8 mouse cellular contexts compared by ENCODE assay signal in the genomic region with DNA sequence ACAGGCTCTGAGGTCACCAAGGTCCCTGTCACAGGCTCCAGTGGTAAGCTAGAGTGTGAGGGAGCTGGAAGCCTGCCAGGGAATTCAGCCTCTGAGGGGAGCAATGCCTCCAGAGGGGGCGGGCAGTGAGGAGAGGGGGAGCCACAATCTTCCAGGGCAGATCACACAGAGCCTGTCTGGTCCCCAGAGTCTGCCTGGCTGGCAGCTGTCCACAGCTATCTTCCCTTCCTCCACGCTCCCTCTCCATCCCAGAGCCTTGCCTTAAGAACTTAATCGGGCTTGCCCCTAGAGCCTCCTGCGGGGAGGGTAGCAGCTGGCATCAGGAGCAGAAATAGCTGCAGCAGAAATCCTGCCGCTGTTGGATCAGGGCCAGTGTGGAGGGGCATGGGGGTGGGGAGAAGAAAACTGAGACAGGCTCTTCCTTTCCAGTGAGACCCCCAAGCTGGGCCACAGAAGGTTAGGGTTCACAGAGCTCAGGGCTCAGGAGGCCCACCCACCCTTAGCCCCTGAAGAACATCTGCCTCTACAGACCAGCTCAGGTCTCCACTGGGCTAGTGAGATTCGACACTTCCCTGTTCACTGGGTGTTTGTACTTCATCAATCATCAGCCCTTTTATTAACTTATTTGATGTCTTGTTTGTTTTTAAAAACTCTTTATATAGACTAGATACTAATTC. TPM values are rescaled to one million over a fixed set of nuclear protein-coding genes. Genes with fewer than 3 reads are reported as not detected.
DNase-seq lines count a peak whose midpoint lies in the region; ATAC-seq and TF ChIP-seq lines count a peak whose summit lies in the region.

No protein-coding gene starts in this region.

- peak; percentile 93 for DNase-seq in heart, adult 11 months
- DNase-seq in heart, postnatal 25 days (ENCODE audit: low spot score): no peak
- DNase-seq in embryo, embryonic 11 days: peak; percentile 53
- peak; percentile 80 for DNase-seq in heart, postnatal 4 days
- DNase-seq in lung, postnatal 10 days: peak; percentile 81
- DNase-seq in layer of hippocampus, adult 9-10 months (ENCODE audit: low spot score): no peak
- DNase-seq in left cerebral cortex, adult 2 months (ENCODE audit: extremely low spot score in 1 of 2, low spot score in 2 of 2): no peak

- ATAC-seq in stomach, embryonic 14.5 days (ENCODE audit: insufficient number of reproducible peaks, insufficient read depth, low FRiP score, low read depth): peak; percentile 75; the same call in 1 of the 2 replicates

- intact Hi-C loops in heart, postnatal 25 days (cut with DNase I): no loop called here
- intact Hi-C loops in left cerebral cortex, adult 2 months (cut with DNase I): no loop called here

- H3K36me3 ChIP-seq in stomach, embryonic 14.5 days (ENCODE audit: control insufficient read depth, insufficient read depth, low read length): no peaks in the 10 kb centered on the region

- no peak overlapping the region for H3K9ac ChIP-seq in stomach, embryonic 14.5 days (replicated peaks; ENCODE audit: low read depth, low read length)

- peak overlapping the region; percentile 55; the same call in 1 of the 2 replicates for H3K27ac ChIP-seq in stomach, embryonic 14.5 days (ENCODE audit: low read length)
- H3K27ac ChIP-seq in left cerebral cortex, adult 2 months: no peak overlapping the region

- no peak overlapping the region for H3K4me2 ChIP-seq in stomach, embryonic 14.5 days (replicated peaks; ENCODE audit: low read depth, low read length)

- H3K4me1 ChIP-seq in stomach, embryonic 14.5 days (ENCODE audit: control insufficient read depth, insufficient read depth, low read length): peaks cover 13% of the 10 kb centered on the region; the same call in 1 of the 2 replicates

- H3K9me3 ChIP-seq in stomach, embryonic 14.5 days (ENCODE audit: control insufficient read depth, low read depth, low read length): no peaks in the 10 kb centered on the region

- H3K4me3 ChIP-seq in stomach, embryonic 14.5 days (ENCODE audit: low read depth, low read length): no peak overlapping the region
- no peak overlapping the region for H3K4me3 ChIP-seq in left cerebral cortex, adult 2 months

- H3K27me3 ChIP-seq in stomach, embryonic 14.5 days (ENCODE audit: control insufficient read depth, insufficient read depth, low read length): no peaks in the 10 kb centered on the region

- WGBS in stomach, embryonic 14.5 days: 21% methylated on average over 6 of the region's 6 CpGs

- TF ChIP-seq CTCF in left cerebral cortex, adult 2 months (IDR thresholded peaks at IDR 0.05): no peak

RNA-seq across cellular contexts. Expression of gene Rd3, which starts 4.4 kb away (rescaled TPM):
- total RNA-seq in heart, postnatal 25 days (2021): under 1 TPM; 0.28 to 0.31 TPM
- total RNA-seq in heart, postnatal 4 days (2021): 1 to 10 TPM; 2.7 to 2.8 TPM
- 0.28 and 0.41 TPM in 2 replicates for polyA plus RNA-seq in stomach, embryonic 14.5 days (2014; fragmentation: Nextera tagmentation; extraction: Ambion mirVana)
- under 1 TPM; 0.18 to 0.21 TPM for total RNA-seq in left cerebral cortex, adult 2 months (2021)

Comparison
In these comparisons a context has a peak if more than half of its experiments do, and no peak if none do; other contexts are left out.
1. DNase-seq: peak in heart, adult 11 months (single experiment), embryo, embryonic 11 days (single experiment), heart, postnatal 4 days (single experiment) and lung, postnatal 10 days (single experiment); none in heart, postnatal 25 days (single experiment), layer of hippocampus, adult 9-10 months (single experiment) and left cerebral cortex, adult 2 months (0 of 2).